Mouse (Mus musculus) right cerebral cortex, adult 18-20 months (tissue): Measurements from ENCODE around the gene Rhbg.
"Not testable (repeated sequence)": the region's sequence is repeated elsewhere in the genome, so short reads cannot be mapped to it uniquely, and the experiment has no call there.

Experiments used
- DNase-seq: peaks from one replicate; pipeline ENCODE4 v3.0.0; 2022; ENCODE audit warnings: mixed read lengths

Rhbg gene

GRCm38 (mm10) chr3:88254268-88254926 is at the start of gene Rhbg:
TSS of gene Rhbg (minus strand) at chr3:88254709.
- DNase-seq = no peak

GRCm38 (mm10) chr3:88299172-88299571 is 44.7 kb upstream of the Rhbg start:
- DNase-seq = no peak

- peak; percentile 46 for DNase-seq
Measured at GRCm38 (mm10) chr3:88297321-88297851, 42.9 kb upstream of the Rhbg start.

GRCm38 (mm10) chr3:88296561-88297318 is 42.2 kb upstream of the Rhbg start, which contains the start of the genes Tsacc and Cct3:
TSS of gene Tsacc (minus strand) at chr3:88296999.
TSS of gene Cct3 (plus strand) at chr3:88297116.
- DNase-seq = peak; percentile 98

- DNase-seq = no peak
Measured at GRCm38 (mm10) chr3:88296110-88296560, 41.6 kb upstream of the Rhbg start.

- DNase-seq = not testable (repeated sequence)
Measured at GRCm38 (mm10) chr3:88295272-88295671, 40.8 kb upstream of the Rhbg start.

- no peak for DNase-seq
Measured at GRCm38 (mm10) chr3:88291970-88292369, 37.5 kb upstream of the Rhbg start.

- DNase-seq = not testable (repeated sequence)
Measured at GRCm38 (mm10) chr3:88288133-88288713, 33.7 kb upstream of the Rhbg start.

GRCm38 (mm10) chr3:88287110-88287509 is 32.6 kb upstream of the Rhbg start, which contains the start of gene Gm38392:
TSS of gene Gm38392 (minus strand) at chr3:88287210.
- no peak for DNase-seq

GRCm38 (mm10) chr3:88285565-88285895 is 31.0 kb upstream of the Rhbg start:
- not testable (repeated sequence) for DNase-seq

- DNase-seq = not testable (repeated sequence)
Measured at GRCm38 (mm10) chr3:88284815-88285564, 30.5 kb upstream of the Rhbg start.

GRCm38 (mm10) chr3:88281141-88281916 is 26.8 kb upstream of the Rhbg start:
- DNase-seq = not testable (repeated sequence)

- no peak for DNase-seq
Measured at GRCm38 (mm10) chr3:88280035-88280434, 25.5 kb upstream of the Rhbg start.

GRCm38 (mm10) chr3:88276529-88277143 is 22.1 kb upstream of the Rhbg start:
- DNase-seq = peak; percentile 19

GRCm38 (mm10) chr3:88276121-88276520 is 21.6 kb upstream of the Rhbg start:
- no peak for DNase-seq

GRCm38 (mm10) chr3:88274002-88274401 is 19.5 kb upstream of the Rhbg start:
- DNase-seq = no peak

- no peak for DNase-seq
Measured at GRCm38 (mm10) chr3:88271859-88272258, 17.4 kb upstream of the Rhbg start.

- not testable (repeated sequence) for DNase-seq
Measured at GRCm38 (mm10) chr3:88271298-88271697, 16.8 kb upstream of the Rhbg start.

- DNase-seq = no peak
Measured at GRCm38 (mm10) chr3:88268991-88269390, 14.5 kb upstream of the Rhbg start.

GRCm38 (mm10) chr3:88268014-88268413 is 13.5 kb upstream of the Rhbg start:
- not testable (repeated sequence) for DNase-seq

GRCm38 (mm10) chr3:88262346-88262745 is 7.8 kb upstream of the Rhbg start:
- DNase-seq = no peak
